17 mouse cellular contexts compared by ENCODE assay signal in the genomic region with DNA sequence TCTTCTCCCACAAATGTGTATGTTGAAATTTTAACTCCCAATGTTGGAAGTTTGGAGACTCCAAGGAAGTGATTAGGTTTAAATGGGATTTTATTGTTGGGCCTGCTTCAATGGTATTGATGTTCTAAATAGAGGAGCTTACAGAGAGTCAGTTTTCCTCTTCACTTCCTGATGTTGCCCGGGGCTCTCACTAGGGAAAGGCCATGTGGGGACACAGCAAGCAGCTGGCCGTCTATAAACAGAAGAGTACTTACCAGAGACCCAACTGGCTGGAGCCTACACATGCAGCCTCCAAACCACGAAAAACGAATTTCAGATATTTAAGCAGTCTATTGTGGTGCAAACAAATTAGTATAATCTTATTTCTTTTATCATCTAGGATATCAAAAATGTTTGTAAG.
DNase-seq lines count a peak whose midpoint lies in the region; ATAC-seq lines count a peak whose summit lies in the region.
"Had no signal": no experiment of that assay in that cellular context is flagged by ENCODE, and none has a peak within 500 bp of the region (broad histone marks: within the 10 kb centered on the region; RNA-seq: fewer than 3 reads in every experiment).

No protein-coding gene starts in this region.

- intact Hi-C loops in gastrocnemius, postnatal 14 days (cut with DNase I; ENCODE audit: low total_unique reads) = no loop called here

- DNase-seq in gastrocnemius, postnatal 14 days = peak; percentile 17
- no peak for DNase-seq in gastrocnemius, postnatal 10 days
- DNase-seq in retina, postnatal 1 day = peak; percentile 27
- no peak for DNase-seq in retina, embryonic 14.5 days (ENCODE audit: low spot score)
- peak; percentile 12 for DNase-seq in lung, postnatal 14 days
- no peak for DNase-seq in left cerebral cortex, adult 18-20 months (ENCODE audit: low spot score in 2 of 2)
- DNase-seq: adrenal gland, adult 8-10 months; adrenal gland, postnatal 25 days; cerebellum, adult 11-12 months; cerebellum, adult 8-10 months; cerebellum, postnatal 10 days; cerebellum, postnatal 36 days; embryo, embryonic 11 days; heart, adult 2 months had no signal

- ATAC-seq in inflammation-experienced regulatory T-cells, adult 6 months = no peak
- ATAC-seq: activated CD4-positive, CD25-positive, alpha-beta regulatory T cell, adult 4 months; forebrain, embryonic 15.5 days had no signal

Comparison
In these comparisons a context has a peak if more than half of its experiments do, and no peak if none do; other contexts are left out.
1. DNase-seq: peak in gastrocnemius, postnatal 14 days (single experiment), retina, postnatal 1 day (single experiment) and lung, postnatal 14 days (single experiment); none in gastrocnemius, postnatal 10 days (single experiment), retina, embryonic 14.5 days (single experiment) and left cerebral cortex, adult 18-20 months (0 of 2).